Mouse (Mus musculus) mouse embryonic stem cell (cell line): Measurements from ENCODE around the gene Tmem108.

Source experiments
- in situ Hi-C, 2 experiments: fragments of 300-500 bp; cut with MboI; formaldehyde crosslinking; loops; 1 replicate in 1 of 2; 3 replicates in 1 of 2; pipeline ENCODE4 v1.14.3; 2019 to 2020; ENCODE audit warnings: low sequenced_read_pairs in 2 of 2, low pct_unique_long_range_greater_than_20kb in 1 of 2, mixed read lengths in 1 of 2; ENCODE audit not compliant: unreplicated experiment in 1 of 2

Tmem108 gene

DNA sequence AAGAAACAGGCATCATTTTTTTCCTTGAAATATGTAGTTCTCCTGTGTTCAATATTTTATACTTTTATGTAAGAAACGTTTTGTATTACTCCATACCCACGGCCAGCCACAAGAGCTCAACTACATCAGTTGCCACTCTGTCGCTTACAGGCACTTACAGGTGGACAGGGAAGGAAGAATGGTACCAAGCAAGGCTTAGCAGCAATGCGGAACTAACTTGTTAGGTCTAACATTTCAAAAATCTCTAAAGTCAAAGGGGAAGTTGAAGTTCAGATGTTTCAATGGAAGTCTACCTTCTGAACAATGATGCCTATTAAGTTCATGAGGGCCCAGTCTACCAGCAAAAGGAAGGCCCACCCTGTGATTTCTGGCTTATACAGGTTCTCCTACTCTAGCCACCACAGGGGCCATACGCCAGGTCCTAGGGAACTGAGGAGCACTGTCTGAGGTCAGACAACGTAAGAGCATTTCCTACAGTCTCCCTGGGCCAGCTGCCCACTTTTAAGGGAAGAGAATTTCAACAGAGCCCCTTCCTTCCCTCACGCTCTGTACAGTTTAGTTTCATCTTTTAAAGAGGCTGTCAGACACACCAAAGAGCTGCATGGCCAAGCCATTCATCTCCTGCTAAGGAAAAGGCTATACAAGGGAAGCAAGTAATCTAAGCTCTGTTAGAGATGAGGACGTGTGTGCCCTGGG lies 141.0 kb downstream of the Tmem108 start:
- in situ Hi-C loops = loop anchor here (10.0 kb wide), 2 partner anchors 134 to 374 kb away; no protein-coding TSS in a partner anchor

DNA sequence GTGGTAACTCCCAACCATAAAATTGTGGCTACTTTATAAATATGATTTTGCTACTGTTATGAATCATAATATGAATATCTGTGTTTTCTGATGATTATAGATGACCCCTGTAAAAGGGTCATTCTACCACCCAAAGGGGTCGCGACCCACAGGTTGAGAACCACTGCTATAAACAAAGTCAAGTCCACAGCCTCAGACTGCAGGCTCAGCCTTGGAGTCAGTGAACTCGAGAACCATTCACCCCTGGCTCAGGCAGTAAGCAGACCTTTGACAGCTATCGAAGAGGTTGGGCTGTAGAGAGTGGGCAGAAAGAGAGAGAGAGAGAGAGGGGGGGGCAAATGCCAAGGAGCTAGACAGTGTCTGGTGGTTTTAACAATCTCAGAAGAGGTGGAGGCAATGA lies 147.4 kb downstream of the Tmem108 start:
- in situ Hi-C loops = loop anchor here in 1 of 2 experiments (5.0 kb wide), 1 partner anchor 383 kb away; no protein-coding TSS in a partner anchor

DNA sequence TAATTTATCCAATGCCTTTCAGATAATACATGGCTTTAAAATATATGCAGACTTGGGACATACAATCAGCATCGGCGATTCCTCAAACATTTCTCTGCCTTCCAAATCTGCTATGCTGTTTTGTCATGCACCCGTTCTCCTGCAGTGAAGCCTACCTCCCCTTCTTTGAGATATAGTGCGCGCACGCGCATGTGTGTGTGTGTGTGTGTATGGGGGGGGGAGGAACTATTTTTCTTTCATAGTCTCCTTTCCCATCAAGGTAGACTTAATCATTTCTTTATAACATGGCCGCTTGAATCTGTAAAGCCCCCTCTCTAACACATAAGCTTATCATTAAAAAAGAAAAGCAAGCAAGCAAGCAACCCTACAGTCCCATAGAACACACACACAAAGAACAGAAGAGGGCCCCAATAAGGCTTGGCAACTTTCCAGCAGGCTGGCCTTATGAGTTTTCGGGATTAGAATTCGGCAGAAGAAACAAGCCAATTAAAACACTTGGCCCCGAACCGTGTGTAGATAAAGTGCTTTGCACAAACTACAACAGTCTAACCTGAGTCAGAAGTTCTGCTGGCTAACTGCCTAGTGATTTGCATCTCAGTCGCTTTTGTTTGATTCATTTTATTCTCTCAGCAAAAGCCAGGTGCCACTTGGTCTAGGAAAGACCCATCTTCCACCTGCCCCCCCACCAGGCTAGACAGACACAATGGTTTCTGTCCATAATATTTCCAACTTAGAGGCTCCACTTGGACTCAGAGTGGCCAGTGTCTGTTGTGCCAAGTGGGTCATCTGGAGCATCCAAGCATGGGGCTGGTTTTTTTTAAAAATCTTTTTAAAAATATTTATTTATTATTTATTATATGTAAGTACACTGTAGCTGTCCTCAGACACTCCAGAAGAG lies 153.2 kb downstream of the Tmem108 start:
- in situ Hi-C loops = no loop called here

DNA sequence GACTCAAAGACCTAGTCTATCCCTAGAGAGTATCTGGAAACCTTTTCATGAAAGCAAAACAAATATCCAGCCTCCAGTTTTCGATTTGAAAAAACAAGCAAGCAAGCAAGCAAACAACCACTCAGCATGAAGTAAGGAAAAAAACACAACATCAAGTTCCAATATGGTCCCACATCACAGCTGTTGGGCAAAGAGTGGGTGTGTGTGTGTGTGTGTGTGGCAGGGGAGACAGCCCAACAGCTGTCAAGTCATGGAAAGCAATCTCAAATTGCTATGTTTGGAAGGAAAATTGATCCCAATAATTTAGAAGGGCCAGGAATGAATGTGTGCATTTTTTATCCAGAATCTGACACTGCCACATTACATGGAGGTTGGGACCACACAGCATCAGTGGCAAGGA lies 155.6 kb downstream of the Tmem108 start:
- in situ Hi-C loops = no loop called here

DNA sequence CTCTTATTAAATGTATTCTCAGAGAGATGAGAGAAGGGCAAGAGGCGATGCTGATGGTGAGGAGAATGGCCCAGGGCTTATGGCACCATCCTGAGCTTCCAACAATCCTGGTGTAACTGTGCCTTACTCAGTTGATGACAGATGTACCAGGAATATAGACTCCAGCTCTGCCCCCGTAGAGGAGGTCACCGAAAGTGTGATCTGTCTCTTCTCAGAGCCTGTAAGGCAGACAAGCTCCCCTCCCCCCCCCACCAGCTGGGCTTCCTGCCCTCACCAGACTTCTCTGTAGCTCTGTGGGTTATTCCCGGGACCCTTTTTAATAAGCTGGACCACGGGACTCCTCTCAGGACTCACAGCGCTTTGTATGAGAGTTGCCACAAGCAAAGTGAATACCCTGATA lies 157.8 kb downstream of the Tmem108 start:
- in situ Hi-C loops = no loop called here

DNA sequence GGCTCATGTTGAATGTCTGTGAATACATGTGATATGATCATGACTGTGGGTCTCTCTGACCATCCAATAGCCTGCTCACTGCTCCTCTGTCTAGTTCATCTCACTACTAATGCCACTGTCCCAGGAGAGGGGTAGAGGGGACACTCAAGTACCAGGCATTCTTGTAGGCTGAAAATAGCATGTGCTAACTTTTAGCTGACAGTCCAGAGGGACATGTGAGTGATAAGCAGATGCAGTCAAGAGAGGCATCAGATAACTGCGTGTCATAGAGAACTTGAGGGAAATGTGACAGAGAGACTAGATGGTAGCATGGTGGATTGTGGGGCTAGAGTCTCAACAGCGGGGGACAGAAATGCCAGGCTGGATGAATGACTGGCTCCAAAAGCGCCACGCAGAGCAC lies 159.8 kb downstream of the Tmem108 start:
- in situ Hi-C loops = no loop called here

DNA sequence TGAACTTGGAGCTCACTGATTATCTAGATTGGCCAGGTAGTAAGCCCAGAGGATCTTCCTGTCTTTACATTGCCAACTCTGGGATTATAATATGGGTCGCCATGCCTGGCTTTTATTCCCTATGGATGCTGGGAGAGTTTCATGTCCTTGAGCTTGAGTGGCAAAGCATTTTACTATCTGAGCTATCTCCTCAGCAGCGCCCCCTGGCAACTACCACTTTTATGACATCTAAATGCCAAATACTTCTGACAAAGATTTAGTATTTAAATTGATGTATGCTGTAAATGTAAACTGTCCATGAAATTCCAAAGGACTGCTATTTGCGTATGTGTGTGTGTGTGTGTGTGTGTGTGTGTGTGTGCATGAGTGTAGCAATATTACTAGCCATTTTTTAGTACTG lies 160.8 kb downstream of the Tmem108 start:
- in situ Hi-C loops = no loop called here

DNA sequence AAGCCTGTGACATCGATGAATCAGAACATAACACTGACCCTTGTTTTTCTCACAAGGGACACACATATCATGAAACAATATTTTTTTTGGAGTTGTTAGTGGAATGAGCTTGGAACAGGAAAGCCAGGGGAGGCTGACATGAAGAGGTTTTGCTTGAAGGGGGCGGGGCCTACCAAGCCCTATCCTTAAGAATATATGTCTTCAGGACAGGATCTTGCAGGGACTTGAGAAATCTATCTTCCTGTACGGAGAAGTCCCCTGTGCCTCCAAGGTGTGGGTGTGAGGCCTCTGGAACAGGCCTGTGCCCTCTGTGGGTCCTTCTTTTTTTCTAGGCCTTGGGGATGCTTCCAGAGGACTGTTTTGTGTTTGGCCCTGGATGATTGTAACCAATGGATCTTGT lies 161.7 kb downstream of the Tmem108 start:
- in situ Hi-C loops = no loop called here

DNA sequence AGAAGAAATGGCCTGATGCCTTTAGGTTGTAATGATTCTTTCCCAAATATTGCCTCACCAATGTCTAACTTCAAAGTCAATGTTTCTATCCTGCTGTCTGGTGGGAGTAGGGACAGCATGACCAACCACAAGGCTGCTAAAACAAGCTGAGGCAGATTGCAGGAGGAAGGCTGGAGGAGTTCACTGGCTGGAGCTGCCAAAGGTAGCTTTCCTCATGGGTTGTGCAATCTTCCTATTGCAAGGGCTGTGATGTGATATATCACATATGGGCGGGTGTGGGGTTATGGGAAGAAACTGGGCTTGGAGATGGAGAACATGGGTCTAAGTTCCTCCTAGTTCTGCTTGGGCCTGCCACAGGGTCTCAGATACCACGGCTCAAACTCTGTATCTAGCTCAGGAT lies 163.8 kb downstream of the Tmem108 start:
- in situ Hi-C loops = no loop called here

DNA sequence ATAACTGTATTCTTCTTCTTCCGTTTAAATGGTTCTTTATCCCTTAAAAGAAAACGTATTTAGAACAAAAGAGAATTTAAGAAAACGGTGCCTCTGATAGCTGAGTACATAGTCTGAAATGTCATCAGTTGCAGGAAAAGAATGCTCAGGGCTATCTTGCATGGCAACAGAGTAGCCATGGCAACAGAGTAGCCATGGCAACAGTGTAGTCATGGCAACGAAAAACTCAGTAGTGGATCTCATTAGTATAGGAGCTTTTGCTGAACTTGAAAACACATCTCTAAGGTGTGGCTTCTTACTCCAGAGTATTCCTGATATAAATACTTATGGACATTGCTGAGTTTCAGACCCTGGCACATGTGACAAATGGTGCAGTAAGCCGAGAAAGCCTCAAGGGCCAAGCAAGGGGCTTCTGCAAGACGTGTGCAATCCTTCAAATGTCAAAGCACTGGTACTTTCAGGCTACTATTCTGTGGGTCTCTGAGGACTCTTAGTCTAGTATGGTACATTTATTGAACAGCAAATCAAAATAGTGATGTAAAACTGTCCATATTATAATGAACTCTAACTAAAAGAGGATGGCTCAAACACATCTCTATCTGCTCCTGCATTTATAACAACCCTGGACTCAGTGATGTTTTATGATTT lies 166.3 kb downstream of the Tmem108 start:
- in situ Hi-C loops = no loop called here

DNA sequence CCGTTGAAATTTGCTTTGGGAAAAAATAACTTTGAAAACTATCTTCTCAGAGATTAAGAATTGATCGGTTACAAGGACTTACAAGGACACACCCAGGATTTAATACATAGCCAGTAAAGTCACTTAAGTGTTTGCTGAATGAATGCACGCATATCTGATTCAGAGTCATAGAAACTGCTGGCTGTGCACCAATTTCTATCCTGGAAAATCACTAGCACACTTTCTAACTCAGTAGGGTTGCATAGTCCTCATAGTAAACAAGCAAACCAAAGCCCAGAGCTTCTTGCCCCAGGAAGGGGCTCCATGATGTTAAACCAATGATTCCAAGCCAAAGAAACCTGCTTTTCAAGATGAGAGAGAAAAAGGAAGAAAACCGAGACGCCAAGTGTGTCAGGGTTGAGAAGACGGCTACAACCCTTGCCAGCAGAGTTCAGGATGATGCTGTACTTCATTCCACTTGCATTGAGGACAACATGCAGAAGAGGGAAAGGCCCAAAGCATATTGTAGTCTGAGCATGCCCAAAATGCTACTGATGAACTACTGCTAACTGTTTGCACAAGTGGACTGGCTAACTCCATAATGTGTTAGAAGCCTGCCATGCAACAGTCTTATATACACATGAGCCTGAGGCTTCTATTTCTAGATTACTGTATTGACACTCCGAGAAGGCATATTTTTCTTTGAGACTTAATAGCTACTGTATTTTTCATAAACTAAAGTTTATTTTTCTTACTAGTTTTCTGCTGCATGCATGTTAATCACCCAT lies 167.0 kb downstream of the Tmem108 start:
- in situ Hi-C loops = no loop called here

DNA sequence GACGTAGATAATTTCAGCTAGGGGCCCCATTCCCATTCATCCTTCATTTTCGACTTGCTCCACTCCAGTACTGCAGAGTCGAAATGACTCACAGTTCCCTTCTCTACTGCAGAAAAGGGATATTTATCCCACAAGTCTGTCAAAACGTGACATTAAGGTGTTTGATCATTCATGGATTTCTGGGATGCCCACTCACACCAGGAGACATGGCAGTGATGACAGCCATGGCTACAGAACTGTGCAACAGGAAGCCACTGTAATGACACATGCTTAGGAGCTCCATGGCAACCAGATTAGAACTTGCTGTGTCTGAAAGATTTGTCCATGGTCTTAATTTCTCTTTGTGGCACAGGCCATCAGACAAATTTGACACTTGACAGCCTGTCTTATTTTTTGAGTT lies 168.6 kb downstream of the Tmem108 start:
- in situ Hi-C loops = no loop called here

DNA sequence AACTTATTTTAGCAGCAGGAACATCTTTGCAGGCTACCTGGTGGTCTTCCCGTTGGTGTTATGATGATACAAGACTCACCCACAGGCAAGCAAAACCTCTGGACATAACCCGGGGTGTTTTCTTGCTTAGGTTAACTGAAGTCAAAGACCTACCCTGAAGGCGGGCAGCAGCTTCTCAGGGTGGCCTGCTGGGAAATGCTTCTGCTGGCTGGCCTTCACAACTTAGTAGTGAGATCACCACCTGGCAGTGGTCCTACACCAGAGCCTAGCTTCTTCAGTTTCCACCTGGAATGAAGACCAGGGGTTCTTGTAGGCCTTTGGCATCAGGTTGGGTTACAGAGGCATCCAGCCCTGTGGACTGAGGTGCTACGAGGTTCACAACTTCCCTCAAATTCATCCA lies 169.7 kb downstream of the Tmem108 start:
- in situ Hi-C loops = no loop called here

DNA sequence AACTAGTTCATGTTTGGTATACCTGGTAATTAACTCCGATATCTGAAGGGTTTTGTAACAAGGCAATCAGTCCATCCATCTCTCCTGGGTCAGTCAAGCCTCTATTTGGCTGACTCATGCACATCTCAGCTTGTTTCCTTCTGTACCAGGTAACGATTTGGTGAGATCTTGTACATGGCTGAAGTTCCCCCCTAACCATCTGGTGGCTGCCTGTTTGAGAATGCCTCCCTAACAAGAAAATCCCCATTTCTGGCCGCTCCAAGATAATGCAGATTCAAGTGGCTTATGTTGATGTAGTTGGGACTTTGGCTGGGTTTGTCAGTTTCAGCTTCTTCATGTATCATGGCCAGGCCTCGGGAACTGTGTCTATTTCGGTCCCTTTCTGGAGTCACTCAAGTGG lies 170.8 kb downstream of the Tmem108 start:
- in situ Hi-C loops = no loop called here

DNA sequence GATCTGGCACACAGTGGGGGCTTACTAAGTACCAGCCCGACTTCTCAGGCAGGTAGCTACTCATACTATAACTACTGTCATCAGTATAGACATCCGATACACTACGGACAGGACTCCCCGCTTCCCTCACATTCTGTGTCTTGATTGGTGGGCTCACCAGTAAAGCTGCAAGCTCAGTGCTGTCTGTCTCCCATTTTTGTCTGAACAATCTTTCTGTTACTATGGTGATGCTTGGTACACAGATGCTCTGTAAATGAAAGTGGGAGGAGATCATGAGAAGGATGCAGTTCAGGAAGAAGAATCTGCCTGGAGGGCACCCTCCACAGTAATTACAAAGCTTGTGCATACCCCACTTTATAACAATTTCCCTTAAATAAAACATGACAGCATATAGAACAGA lies 176.8 kb downstream of the Tmem108 start:
- in situ Hi-C loops = no loop called here

DNA sequence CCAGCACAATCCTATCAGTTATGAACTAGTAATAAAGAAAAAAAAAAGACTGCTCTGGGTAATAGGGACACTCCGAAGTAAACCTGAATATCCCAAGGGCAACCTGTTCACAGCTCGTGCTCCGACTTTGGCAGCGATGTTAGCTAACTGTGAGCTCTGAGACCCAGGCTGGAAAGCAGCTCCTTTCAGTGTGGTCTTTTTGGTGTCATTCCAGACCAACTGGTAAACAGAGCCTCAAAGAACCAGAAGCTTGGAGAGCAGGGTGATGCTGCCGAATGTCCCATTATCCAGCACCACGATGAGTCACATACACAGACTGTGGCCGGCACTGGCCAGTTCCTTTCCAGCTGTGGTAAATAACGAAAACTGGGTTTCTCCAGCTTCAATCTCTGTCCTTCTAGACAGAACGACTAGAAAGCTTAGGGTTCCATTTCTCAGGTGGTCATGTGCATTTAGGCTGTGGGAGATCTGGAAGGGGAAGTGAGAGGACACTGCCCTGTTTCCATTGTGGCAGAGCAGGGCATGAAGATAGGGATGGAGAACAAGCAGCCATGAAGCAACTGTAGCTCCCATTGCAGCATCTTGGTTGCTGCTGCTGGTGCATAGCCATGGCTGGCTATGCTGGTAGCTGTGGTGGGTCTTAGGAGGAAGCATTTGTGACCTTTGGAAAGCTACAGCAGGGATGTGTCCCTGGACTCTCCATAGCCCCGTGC lies 179.2 kb downstream of the Tmem108 start:
- in situ Hi-C loops = no loop called here

DNA sequence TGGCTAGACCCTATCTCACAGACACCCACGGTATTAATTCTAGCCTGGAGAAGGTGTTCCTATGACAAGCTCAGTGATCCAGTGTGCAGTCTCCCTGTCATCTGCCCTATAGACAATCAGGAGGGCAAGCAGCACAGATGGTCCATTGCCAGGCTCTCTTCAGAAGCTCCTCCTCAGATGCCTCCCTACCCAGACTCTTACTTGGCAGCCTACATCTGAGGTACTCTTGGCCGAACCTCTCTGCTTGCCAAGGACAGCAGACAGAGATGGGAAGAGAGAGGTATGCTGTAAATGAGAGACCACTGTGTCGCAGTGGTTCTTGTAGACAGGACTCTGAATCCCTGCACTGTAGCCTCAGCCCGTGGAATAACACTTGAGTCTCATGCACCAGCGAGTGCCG lies 181.0 kb downstream of the Tmem108 start:
- in situ Hi-C loops = no loop called here

DNA sequence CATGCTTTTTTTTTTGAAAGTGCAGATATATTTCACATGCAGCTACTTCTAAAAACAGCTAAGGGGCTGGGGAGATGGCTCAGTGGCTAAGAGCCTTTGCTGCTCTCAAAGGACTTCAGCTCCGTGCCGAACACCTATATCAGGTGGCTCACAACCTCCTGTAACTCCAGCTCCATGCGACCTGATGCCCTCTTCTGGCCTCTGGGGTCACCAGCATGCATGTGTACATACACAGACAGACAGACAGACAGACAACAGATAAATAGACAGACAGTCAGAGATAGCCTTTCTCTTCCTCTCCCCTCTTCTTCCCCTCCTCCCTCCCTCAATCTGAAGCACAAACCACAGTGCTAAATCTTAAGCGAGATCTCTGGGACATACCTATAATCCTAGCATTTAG lies 181.5 kb downstream of the Tmem108 start:
- in situ Hi-C loops = no loop called here
